Mouse (Mus musculus): ENCODE results near the gene Ptpn3. TPM values are rescaled to one million over a fixed set of nuclear protein-coding genes. Genes with fewer than 3 reads are reported as not detected.

The Ptpn3 gene
- 4.6 and 5.5 TPM in 2 replicates for polyA plus RNA-seq (2014; fragmentation: Nextera tagmentation; extraction: Ambion mirVana)

- H3K4me3 ChIP-seq (replicated peaks; ENCODE audit: low read length) = peak within 1 kb of the TSS; percentile 79
- peak within 1 kb of the TSS; percentile 78 for H3K9ac ChIP-seq
- H3K36me3 ChIP-seq (replicated peaks; ENCODE audit: control insufficient read depth, insufficient read depth) = no peaks in the 10 kb centered on the region
- WGBS = under 1% methylated on average over 42 of the region's 42 CpGs
- H3K4me1 ChIP-seq (replicated peaks; ENCODE audit: control insufficient read depth, insufficient read depth, low read length) = peaks cover 22% of the 10 kb centered on the region
- no peaks in the 10 kb centered on the region for H3K9me3 ChIP-seq (ENCODE audit: control insufficient read depth, low read length)
- H3K4me2 ChIP-seq (replicated peaks) = peak within 1 kb of the TSS; percentile 89
- peak within 1 kb of the TSS; percentile 55 for H3K27ac ChIP-seq
- DNase-seq (ENCODE audit: low spot score) (peak; percentile 70), ATAC-seq (ENCODE audit: low FRiP score) (peak; percentile 84)
- peaks cover 29% of the 10 kb centered on the region for H3K27me3 ChIP-seq (ENCODE audit: control insufficient read depth, insufficient read depth, low read length)
Observed at GRCm38 (mm10) chr4:57301410-57302313, at the start of gene Ptpn3. Gene Ptpn3, minus strand, starts transcription at chr4:57301837.

- Histone ChIP-seq H3K9me3 (ENCODE audit: control insufficient read depth, low read length) (no peaks in the 10 kb centered on the region), H3K36me3 (replicated peaks; ENCODE audit: control insufficient read depth, insufficient read depth) (no peaks in the 10 kb centered on the region), H3K9ac (no peak overlapping the region), H3K4me2 (replicated peaks) (no peak overlapping the region), H3K4me3 (replicated peaks; ENCODE audit: low read length) (no peak overlapping the region), H3K27ac (no peak overlapping the region), H3K4me1 (replicated peaks; ENCODE audit: control insufficient read depth, insufficient read depth, low read length) (no peaks in the 10 kb centered on the region), H3K27me3 (ENCODE audit: control insufficient read depth, insufficient read depth, low read length) (no peaks in the 10 kb centered on the region)
- WGBS = 93% methylated on average over 2 of the region's 2 CpGs
- ATAC-seq (ENCODE audit: low FRiP score) (no peak), DNase-seq (ENCODE audit: low spot score) (no peak)
Observed at GRCm38 (mm10) chr4:57350541-57350940, 48.9 kb upstream of the Ptpn3 start.

GRCm38 (mm10) chr4:57343996-57344395 lies 42.4 kb upstream of the Ptpn3 start:
- Histone ChIP-seq H3K4me2 (replicated peaks) (no peak overlapping the region), H3K36me3 (replicated peaks; ENCODE audit: control insufficient read depth, insufficient read depth) (no peaks in the 10 kb centered on the region), H3K27ac (no peak overlapping the region), H3K9me3 (ENCODE audit: control insufficient read depth, low read length) (no peaks in the 10 kb centered on the region), H3K9ac (no peak overlapping the region), H3K4me3 (replicated peaks; ENCODE audit: low read length) (no peak overlapping the region), H3K27me3 (ENCODE audit: control insufficient read depth, insufficient read depth, low read length) (no peaks in the 10 kb centered on the region), H3K4me1 (replicated peaks; ENCODE audit: control insufficient read depth, insufficient read depth, low read length) (no peaks in the 10 kb centered on the region)
- WGBS = 90% methylated on average over 7 of the region's 7 CpGs
- no peak for ATAC-seq (ENCODE audit: low FRiP score)
- DNase-seq (ENCODE audit: low spot score) = no peak

- no peak overlapping the region for H3K4me2 ChIP-seq (replicated peaks)
- no peaks in the 10 kb centered on the region for H3K4me1 ChIP-seq (replicated peaks; ENCODE audit: control insufficient read depth, insufficient read depth, low read length)
- no peak for ATAC-seq (ENCODE audit: low FRiP score)
- no peaks in the 10 kb centered on the region for H3K27me3 ChIP-seq (ENCODE audit: control insufficient read depth, insufficient read depth, low read length)
- H3K9ac ChIP-seq = no peak overlapping the region
- H3K9me3 ChIP-seq (ENCODE audit: control insufficient read depth, low read length) = no peaks in the 10 kb centered on the region
- no peak overlapping the region for H3K4me3 ChIP-seq (replicated peaks; ENCODE audit: low read length)
- no peak for DNase-seq (ENCODE audit: low spot score)
- no peaks in the 10 kb centered on the region for H3K36me3 ChIP-seq (replicated peaks; ENCODE audit: control insufficient read depth, insufficient read depth)
- no peak overlapping the region for H3K27ac ChIP-seq
- WGBS = 90% methylated on average over 17 of the region's 17 CpGs
Observed at GRCm38 (mm10) chr4:57338923-57339322, 37.3 kb upstream of the Ptpn3 start.

GRCm38 (mm10) chr4:57338061-57338460 lies 36.4 kb upstream of the Ptpn3 start:
- H3K9me3 ChIP-seq (ENCODE audit: control insufficient read depth, low read length) = no peaks in the 10 kb centered on the region
- no peak overlapping the region for H3K9ac ChIP-seq
- 86% methylated on average over 9 of the region's 9 CpGs for WGBS
- no peak overlapping the region for H3K4me2 ChIP-seq (replicated peaks)
- H3K36me3 ChIP-seq (replicated peaks; ENCODE audit: control insufficient read depth, insufficient read depth) = no peaks in the 10 kb centered on the region
- no peaks in the 10 kb centered on the region for H3K4me1 ChIP-seq (replicated peaks; ENCODE audit: control insufficient read depth, insufficient read depth, low read length)
- H3K27me3 ChIP-seq (ENCODE audit: control insufficient read depth, insufficient read depth, low read length) = no peaks in the 10 kb centered on the region
- ATAC-seq (ENCODE audit: low FRiP score) (no peak), DNase-seq (ENCODE audit: low spot score) (no peak)
- no peak overlapping the region for H3K4me3 ChIP-seq (replicated peaks; ENCODE audit: low read length)
- H3K27ac ChIP-seq = no peak overlapping the region

GRCm38 (mm10) chr4:57335000-57335666 lies 33.5 kb upstream of the Ptpn3 start:
- H3K27me3 ChIP-seq (ENCODE audit: control insufficient read depth, insufficient read depth, low read length) = no peaks in the 10 kb centered on the region
- DNase-seq (ENCODE audit: low spot score) = no peak
- H3K4me2 ChIP-seq (replicated peaks) = no peak overlapping the region
- 29% methylated on average over 9 of the region's 9 CpGs for WGBS
- H3K36me3 ChIP-seq (replicated peaks; ENCODE audit: control insufficient read depth, insufficient read depth) = no peaks in the 10 kb centered on the region
- H3K9me3 ChIP-seq (ENCODE audit: control insufficient read depth, low read length) = no peaks in the 10 kb centered on the region
- no peak overlapping the region for H3K9ac ChIP-seq
- no peak overlapping the region for H3K4me3 ChIP-seq (replicated peaks; ENCODE audit: low read length)
- H3K4me1 ChIP-seq (replicated peaks; ENCODE audit: control insufficient read depth, insufficient read depth, low read length) = no peaks in the 10 kb centered on the region
- H3K27ac ChIP-seq = no peak overlapping the region
- ATAC-seq (ENCODE audit: low FRiP score) = no peak

- Histone ChIP-seq H3K4me2 (replicated peaks) (no peak overlapping the region), H3K27me3 (ENCODE audit: control insufficient read depth, insufficient read depth, low read length) (no peaks in the 10 kb centered on the region), H3K9ac (no peak overlapping the region), H3K27ac (no peak overlapping the region), H3K4me1 (replicated peaks; ENCODE audit: control insufficient read depth, insufficient read depth, low read length) (no peaks in the 10 kb centered on the region), H3K4me3 (replicated peaks; ENCODE audit: low read length) (no peak overlapping the region), H3K9me3 (ENCODE audit: control insufficient read depth, low read length) (no peaks in the 10 kb centered on the region), H3K36me3 (replicated peaks; ENCODE audit: control insufficient read depth, insufficient read depth) (no peaks in the 10 kb centered on the region)
- WGBS = 93% methylated on average over 12 of the region's 12 CpGs
- ATAC-seq (ENCODE audit: low FRiP score) (no peak), DNase-seq (ENCODE audit: low spot score) (no peak)
Observed at GRCm38 (mm10) chr4:57333926-57334548, 32.4 kb upstream of the Ptpn3 start.

GRCm38 (mm10) chr4:57332511-57332910 lies 30.9 kb upstream of the Ptpn3 start:
- Histone ChIP-seq H3K4me3 (replicated peaks; ENCODE audit: low read length) (no peak overlapping the region), H3K27me3 (ENCODE audit: control insufficient read depth, insufficient read depth, low read length) (no peaks in the 10 kb centered on the region), H3K4me2 (replicated peaks) (no peak overlapping the region)

More at GRCm38 (mm10) chr4:57332511-57332910, 30.9 kb upstream of the Ptpn3 start:
- no peak overlapping the region for H3K9ac ChIP-seq
- no peaks in the 10 kb centered on the region for H3K4me1 ChIP-seq (replicated peaks; ENCODE audit: control insufficient read depth, insufficient read depth, low read length)
- no peaks in the 10 kb centered on the region for H3K9me3 ChIP-seq (ENCODE audit: control insufficient read depth, low read length)
- no peak overlapping the region for H3K27ac ChIP-seq
- no peaks in the 10 kb centered on the region for H3K36me3 ChIP-seq (replicated peaks; ENCODE audit: control insufficient read depth, insufficient read depth)
- ATAC-seq (ENCODE audit: low FRiP score) (no peak), DNase-seq (ENCODE audit: low spot score) (no peak)
- WGBS = 94% methylated on average over 3 of the region's 3 CpGs
